Mouse (Mus musculus): Measurements from ENCODE around the gene Tmeff2.
"Not testable (repeated sequence)": the region's sequence is repeated elsewhere in the genome, so short reads cannot be mapped to it uniquely, and the experiment has no call there.

The Tmeff2 gene

GRCm38 (mm10) chr1:50900386-50900785 is at the start of gene Tmeff2:
TSS of gene Tmeff2 (plus strand) at chr1:50900647.
- in situ Hi-C loops (cut with MboI, MseI): not testable (repeated sequence)

DNA sequence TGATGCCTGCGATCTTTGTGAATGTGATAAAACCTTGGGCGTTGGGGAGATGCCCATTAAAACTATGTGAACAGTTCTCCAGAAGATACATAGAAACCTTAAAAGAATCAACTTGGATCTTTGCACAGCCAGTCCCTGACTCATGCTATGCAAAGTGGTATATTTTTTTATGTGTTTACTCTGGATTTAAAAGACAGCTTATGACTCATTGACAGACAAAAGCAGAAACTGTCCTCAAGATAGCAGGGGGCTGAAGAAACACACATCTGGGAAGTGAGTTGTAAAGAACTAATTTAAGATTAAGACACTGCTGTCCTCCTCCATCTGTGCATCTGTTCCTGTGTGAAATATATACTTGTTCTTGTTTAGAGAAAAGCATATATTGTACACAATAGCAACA is 38.9 kb upstream of the Tmeff2 start:
- in situ Hi-C loops (cut with MboI, MseI): no loop called here

- in situ Hi-C loops (cut with MboI, MseI): no loop called here
Observed at GRCm38 (mm10) chr1:50897696-50898095, 2.8 kb upstream of the Tmeff2 start.

- in situ Hi-C loops (cut with MboI, MseI): no loop called here
Observed at GRCm38 (mm10) chr1:50924838-50925355, 24.4 kb downstream of the Tmeff2 start.

DNA sequence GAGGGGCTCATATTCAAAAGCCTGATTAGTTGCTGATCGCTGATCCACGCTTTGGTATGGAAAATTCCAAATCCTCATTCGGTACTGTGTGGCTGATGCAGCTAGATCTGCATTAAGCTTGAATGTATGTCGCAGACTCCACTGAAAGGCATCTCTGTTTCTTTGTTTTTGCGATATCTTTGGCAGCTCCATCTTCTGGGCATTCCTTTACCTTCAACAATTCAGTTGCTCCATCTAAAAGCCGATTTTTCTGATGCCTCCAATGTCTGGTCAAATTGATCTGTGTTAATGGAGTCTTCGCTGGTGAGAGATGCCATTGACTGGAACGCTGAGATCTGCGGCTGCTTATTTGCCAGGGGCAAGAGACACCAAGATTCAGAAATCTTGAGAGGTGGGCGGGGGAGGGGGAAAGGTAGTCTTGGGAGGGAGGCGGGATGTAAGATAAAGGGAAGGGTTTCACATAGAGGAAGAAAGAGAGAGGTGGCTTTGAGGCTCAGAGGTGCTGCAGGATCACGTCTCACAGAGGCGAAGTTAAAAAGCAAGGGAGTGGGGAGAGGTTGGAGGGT is 25.0 kb downstream of the Tmeff2 start:
- in situ Hi-C loops (cut with MboI, MseI): no loop called here

DNA sequence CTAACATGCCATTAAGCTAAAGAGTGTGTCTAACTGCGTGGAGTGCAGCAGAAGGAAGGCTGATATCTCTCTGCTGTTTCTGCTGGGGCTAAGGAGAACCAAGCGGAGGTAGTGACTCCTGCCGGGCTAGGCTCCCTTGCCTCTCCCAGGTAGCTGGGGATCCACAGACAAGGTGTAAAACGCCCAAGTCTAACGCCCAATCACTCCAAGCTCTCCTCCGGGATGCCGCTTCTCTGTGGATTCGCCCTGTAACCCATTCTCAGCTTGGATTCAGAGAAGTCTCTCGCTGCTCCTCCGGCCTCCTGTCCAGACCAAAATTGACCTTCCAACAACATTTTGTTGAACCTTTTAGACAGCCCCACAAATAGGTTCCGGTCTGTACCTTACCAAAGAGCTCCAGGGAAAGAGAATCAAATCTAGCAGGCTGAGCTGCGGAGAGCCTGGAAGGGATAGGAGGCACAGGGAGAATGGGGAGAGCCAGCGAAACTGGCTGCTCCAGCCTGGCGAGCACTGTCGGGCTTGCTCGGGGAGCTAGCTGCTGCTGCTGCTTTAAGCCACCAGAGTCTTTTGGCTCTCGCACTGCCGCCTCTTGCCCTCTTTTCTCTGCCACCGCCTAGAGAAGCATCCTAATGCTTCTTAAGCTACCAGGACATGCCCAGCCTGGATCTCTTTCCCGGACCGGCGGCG is 26.1 kb downstream of the Tmeff2 start:
- in situ Hi-C loops (cut with MboI, MseI): no loop called here

GRCm38 (mm10) chr1:50927077-50927611 is 26.7 kb downstream of the Tmeff2 start:
- in situ Hi-C loops (cut with MboI, MseI): no loop called here

DNA sequence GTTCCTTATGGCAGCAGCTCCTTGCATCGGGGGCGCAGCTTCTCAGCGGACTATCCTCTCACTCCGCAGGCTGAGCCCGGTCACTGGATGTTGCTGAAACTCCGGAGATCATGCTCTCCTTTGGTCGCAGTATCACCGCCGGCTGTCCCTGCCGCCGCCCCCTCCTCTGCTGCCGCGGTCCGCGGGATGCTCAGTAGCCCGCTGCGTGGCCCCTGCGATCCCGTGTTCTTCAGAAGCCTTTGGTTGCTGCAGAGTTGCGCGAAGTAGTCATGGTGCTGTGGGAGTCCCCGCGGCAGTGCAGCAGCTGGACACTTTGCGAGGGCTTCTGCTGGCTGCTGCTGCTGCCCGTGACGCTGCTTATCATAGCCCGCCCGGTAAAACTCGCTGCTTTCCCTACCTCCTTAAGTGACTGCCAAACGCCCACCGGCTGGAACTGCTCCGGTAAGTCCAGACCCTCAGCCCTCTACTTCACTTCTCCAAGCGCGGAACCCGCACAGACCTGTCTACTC is 27.3 kb downstream of the Tmeff2 start:
- in situ Hi-C loops (cut with MboI, MseI): no loop called here

- in situ Hi-C loops (cut with MboI, MseI): no loop called here
Observed at GRCm38 (mm10) chr1:50928776-50929175, 28.3 kb downstream of the Tmeff2 start.

GRCm38 (mm10) chr1:50935076-50935475 is 34.6 kb downstream of the Tmeff2 start:
- in situ Hi-C loops (cut with MboI, MseI): no loop called here

DNA sequence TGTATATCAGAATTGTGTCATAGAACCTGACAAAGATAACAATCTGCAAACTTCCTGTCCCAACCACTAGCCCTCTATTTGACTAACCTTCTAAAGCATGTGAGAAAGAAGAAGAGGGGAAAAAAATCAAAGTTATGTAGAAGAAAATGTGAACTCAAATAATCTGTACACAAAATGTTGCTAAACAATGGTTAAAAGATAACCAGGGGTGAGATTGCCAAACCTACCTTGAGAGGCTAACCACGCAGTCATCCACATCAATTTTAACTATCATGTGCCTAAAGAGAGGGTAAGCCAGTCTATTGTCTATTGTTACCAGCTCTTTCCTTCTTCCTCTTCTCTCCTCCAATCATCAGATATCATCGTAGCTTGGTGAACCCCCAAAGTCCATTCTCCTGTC is 35.0 kb downstream of the Tmeff2 start:
- in situ Hi-C loops (cut with MboI, MseI): no loop called here

DNA sequence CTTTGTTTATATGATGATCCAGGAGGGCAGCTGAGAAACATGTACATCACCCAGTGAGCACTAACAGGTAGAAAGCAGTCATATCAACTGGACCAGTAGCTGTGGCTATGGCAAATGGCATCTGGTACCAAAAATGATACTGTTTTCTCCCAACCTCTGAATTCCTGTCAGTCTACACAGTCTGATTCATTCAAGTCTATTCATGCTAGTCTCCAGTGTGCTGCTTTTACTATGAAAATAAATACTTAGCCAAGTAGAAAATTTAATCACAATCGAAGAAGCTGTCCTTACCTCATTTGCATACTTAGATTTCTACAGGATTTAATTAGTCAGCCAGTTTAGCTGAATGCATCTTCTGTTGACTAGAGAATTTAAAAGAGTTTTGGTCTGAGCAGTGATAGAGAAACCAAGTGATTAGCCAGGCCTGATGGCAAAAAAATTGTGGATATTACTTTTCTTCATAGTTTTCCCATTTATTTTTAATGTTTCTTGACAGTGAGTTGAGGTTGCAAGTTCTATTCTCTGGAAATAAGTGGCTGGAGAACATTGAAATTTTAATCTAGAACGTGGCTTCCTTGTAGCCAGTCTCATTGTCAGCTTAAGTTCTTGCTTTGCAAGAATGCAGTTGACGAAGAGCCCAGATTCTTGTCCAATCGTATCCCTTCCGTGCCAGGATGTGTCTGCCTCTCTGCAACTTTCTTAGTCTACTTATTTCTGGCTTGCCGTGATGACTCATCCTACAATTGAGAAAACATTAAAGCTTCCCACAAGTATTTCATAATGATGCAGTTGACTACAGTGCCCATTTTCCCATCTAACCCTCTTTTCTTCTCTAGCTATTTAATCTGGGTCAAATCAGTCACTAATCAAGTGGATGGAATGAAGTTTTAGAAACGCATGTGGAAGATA is 39.9 kb downstream of the Tmeff2 start:
- in situ Hi-C loops (cut with MboI, MseI): no loop called here

- in situ Hi-C loops (cut with MboI, MseI): no loop called here
Observed at GRCm38 (mm10) chr1:50948575-50948974, 48.1 kb downstream of the Tmeff2 start.

- in situ Hi-C loops (cut with MboI, MseI): loop anchor here (5.0 kb wide), 1 partner anchor 658 kb away; no protein-coding TSS in a partner anchor
Observed at GRCm38 (mm10) chr1:50958844-50959243, 58.4 kb downstream of the Tmeff2 start.

GRCm38 (mm10) chr1:50961954-50962648 is 61.7 kb downstream of the Tmeff2 start:
- in situ Hi-C loops (cut with MboI, MseI): loop anchor here (5.0 kb wide), 1 partner anchor 375 kb away; no protein-coding TSS in a partner anchor

GRCm38 (mm10) chr1:50962649-50963000 is 62.2 kb downstream of the Tmeff2 start:
- in situ Hi-C loops (cut with MboI, MseI): loop anchor here (5.0 kb wide), 1 partner anchor 375 kb away; no protein-coding TSS in a partner anchor

- in situ Hi-C loops (cut with MboI, MseI): loop anchor here (10.0 kb wide), 1 partner anchor 475 kb away; no protein-coding TSS in a partner anchor
Observed at GRCm38 (mm10) chr1:50969685-50970084, 69.2 kb downstream of the Tmeff2 start.

GRCm38 (mm10) chr1:50970853-50971252 is 70.4 kb downstream of the Tmeff2 start:
- in situ Hi-C loops (cut with MboI, MseI): loop anchor here (10.0 kb wide), 1 partner anchor 474 kb away; no protein-coding TSS in a partner anchor

- in situ Hi-C loops (cut with MboI, MseI): loop anchor here (10.0 kb wide), 1 partner anchor 472 kb away; no protein-coding TSS in a partner anchor
Observed at GRCm38 (mm10) chr1:50972509-50973436, 72.3 kb downstream of the Tmeff2 start.

Measured in T-helper 1 cell (primary cell).